Mouse (Mus musculus) bone marrow macrophage, adult 2 months (primary cell): ENCODE measurements around the gene Tex22.

Experiments
- CTCF ChIP-seq: IDR thresholded peaks from 2 replicates; pipeline ENCODE4 v1.5.1; 2012; ENCODE audit warnings: low read depth, mild to moderate bottlenecking, low read length, moderate library complexity
- POLR2A ChIP-seq: IDR thresholded peaks from 2 replicates; pipeline ENCODE4 v1.6.1; 2012; ENCODE audit warnings: mild to moderate bottlenecking, low read depth, low read length, borderline replicate concordance

DNA sequence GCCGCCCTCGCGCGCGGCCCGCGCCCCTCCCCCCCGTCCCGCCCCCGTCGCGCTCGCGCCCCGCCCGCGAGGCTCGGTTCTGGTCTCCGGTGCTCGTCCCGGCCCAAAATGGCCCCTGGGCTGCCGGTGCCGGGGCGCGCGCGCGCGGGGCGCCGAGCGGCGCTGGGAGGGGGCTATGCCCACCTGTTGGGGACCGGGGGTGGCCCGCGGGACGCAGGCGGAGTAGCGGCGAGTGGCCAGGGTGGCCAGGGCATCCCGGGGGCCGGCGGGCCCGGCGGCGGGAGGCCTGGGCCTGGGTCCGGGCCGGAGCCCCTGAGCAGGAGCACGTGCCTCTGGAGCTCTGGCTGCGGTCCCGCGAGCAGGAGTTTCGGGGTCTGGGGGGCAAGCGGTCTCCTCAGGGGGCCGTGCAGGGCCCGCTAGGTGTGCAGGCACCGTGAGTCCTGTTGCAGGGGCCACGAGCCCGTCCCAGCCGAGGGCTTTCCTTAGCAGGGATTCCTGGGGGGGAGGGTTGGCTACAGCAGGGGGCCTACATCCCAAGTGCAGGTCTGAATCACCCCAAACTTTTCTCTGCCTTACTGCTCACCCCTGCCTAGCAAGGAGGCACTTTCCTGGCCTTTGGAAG is 24.3 kb downstream of the Tex22 start:
- TF ChIP-seq CTCF (no peak), POLR2A (no peak)
